Mouse (Mus musculus): ENCODE data around the gene Pmvk. TPM values are rescaled to one million over a fixed set of nuclear protein-coding genes. Genes with fewer than 3 reads are reported as not detected.

Pmvk gene
- polyA plus RNA-seq, 2 experiments: 47.2 to 52.3 TPM

DNA sequence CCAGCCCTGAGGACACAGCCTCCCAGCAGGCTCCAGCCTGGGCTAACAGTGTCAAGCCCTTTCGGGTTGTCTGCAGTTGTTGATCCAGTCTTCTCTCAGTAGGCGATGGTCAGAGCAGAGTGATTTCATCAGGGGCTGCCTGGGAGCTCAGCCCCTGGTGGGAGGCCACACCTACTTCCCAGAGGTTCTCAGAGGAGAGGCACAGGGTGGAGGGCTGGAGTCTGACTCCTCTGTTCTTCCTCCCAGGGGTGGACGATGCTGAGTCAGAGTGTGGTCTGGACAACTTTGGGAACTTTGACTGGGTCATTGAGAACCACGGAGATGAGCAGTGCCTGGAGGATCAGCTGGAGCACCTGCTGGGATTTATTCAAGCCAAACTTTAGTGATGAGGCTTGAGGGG is 13.9 kb downstream of the Pmvk start:
- H3K36me3 ChIP-seq (ENCODE audit: control insufficient read depth, insufficient read depth, low read length): peaks cover 20% of the 10 kb centered on the region
- no peak overlapping the region for H3K4me2 ChIP-seq (replicated peaks; ENCODE audit: low read depth, low read length, severe bottlenecking)
- no peaks in the 10 kb centered on the region for H3K9me3 ChIP-seq (ENCODE audit: control insufficient read depth, low read length)
- 61% methylated on average over 4 of the region's 4 CpGs for WGBS
- no peak for TF ChIP-seq POLR2A (IDR thresholded peaks at IDR 0.05; ENCODE audit: borderline replicate concordance, extremely low read depth, insufficient read depth, insufficient read length)
- H3K9ac ChIP-seq (ENCODE audit: low read depth, low read length, severe bottlenecking): no peak overlapping the region
- H3K4me1 ChIP-seq (ENCODE audit: control insufficient read depth, insufficient read depth, low read length): no peaks in the 10 kb centered on the region
- ATAC-seq (ENCODE audit: low FRiP score, low read depth): no peak
- no peak for DNase-seq (ENCODE audit: low spot score)
- H3K27me3 ChIP-seq (ENCODE audit: control insufficient read depth, insufficient read depth, low read length): no peaks in the 10 kb centered on the region
- H3K4me3 ChIP-seq (replicated peaks; ENCODE audit: low read length): no peak overlapping the region
- no peak overlapping the region for H3K27ac ChIP-seq (replicated peaks; ENCODE audit: low read depth, low read length)

DNA sequence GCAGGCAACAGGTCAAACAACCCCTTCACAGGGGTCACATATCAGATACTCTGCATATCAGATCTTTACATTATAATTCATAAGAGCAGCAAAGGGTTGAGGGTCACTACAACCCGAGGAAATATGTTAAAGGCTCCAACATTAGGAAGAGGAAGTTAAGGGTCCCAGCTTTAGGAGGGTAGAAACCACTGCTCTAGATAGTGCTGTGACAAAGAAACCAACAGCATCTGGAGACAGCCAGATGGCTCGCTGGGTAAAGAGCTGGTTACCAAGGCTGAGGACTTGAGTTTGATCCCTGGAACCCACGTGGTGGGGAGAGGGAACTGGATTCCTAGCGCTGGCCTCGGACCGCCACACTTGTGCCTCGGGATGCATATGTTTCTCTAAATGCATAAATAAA is 17.9 kb downstream of the Pmvk start:
- Histone ChIP-seq H3K4me2 (replicated peaks; ENCODE audit: low read depth, low read length, severe bottlenecking) (no peak overlapping the region), H3K4me1 (ENCODE audit: control insufficient read depth, insufficient read depth, low read length) (no peaks in the 10 kb centered on the region), H3K36me3 (ENCODE audit: control insufficient read depth, insufficient read depth, low read length) (peaks cover 20% of the 10 kb centered on the region), H3K27ac (replicated peaks; ENCODE audit: low read depth, low read length) (no peak overlapping the region), H3K9me3 (ENCODE audit: control insufficient read depth, low read length) (no peaks in the 10 kb centered on the region), H3K4me3 (replicated peaks; ENCODE audit: low read length) (no peak overlapping the region), H3K9ac (ENCODE audit: low read depth, low read length, severe bottlenecking) (no peak overlapping the region), H3K27me3 (ENCODE audit: control insufficient read depth, insufficient read depth, low read length) (no peaks in the 10 kb centered on the region)
- no peak for DNase-seq (ENCODE audit: low spot score)
- no peak for ATAC-seq (ENCODE audit: low FRiP score, low read depth)
- TF ChIP-seq POLR2A (IDR thresholded peaks at IDR 0.05; ENCODE audit: borderline replicate concordance, extremely low read depth, insufficient read depth, insufficient read length): no peak
- WGBS: 77% methylated on average over 7 of the region's 7 CpGs

DNA sequence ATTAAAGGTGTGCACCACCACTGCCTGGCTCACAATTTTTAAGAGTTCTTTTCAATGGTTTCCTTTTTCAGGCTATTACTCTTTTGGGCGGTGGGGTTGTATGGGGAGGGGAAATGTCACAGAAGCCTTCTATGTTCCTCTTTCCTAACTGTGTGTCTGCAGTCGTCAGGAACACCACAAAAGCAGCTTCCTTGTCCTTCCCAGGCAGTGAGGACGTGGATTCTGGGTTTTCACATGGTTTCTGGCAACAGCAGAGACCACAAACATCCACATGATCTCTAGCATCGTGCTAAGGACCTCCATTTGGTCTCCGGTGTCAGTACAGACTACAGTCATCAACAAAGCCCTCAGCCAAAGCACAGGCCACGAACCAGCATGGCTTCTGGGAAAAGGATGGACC is 19.5 kb downstream of the Pmvk start:
- H3K4me2 ChIP-seq (replicated peaks; ENCODE audit: low read depth, low read length, severe bottlenecking): no peak overlapping the region
- peaks cover 9% of the 10 kb centered on the region; the same call in 1 of the 2 replicates for H3K36me3 ChIP-seq (ENCODE audit: control insufficient read depth, insufficient read depth, low read length)
- WGBS: 70% methylated on average over 6 of the region's 6 CpGs
- H3K4me3 ChIP-seq (replicated peaks; ENCODE audit: low read length): no peak overlapping the region
- H3K27me3 ChIP-seq (ENCODE audit: control insufficient read depth, insufficient read depth, low read length): no peaks in the 10 kb centered on the region
- H3K4me1 ChIP-seq (ENCODE audit: control insufficient read depth, insufficient read depth, low read length): no peaks in the 10 kb centered on the region
- no peak overlapping the region for H3K27ac ChIP-seq (replicated peaks; ENCODE audit: low read depth, low read length)
- DNase-seq (ENCODE audit: low spot score): no peak
- TF ChIP-seq POLR2A (IDR thresholded peaks at IDR 0.05; ENCODE audit: borderline replicate concordance, extremely low read depth, insufficient read depth, insufficient read length): no peak
- no peak overlapping the region for H3K9ac ChIP-seq (ENCODE audit: low read depth, low read length, severe bottlenecking)
- H3K9me3 ChIP-seq (ENCODE audit: control insufficient read depth, low read length): no peaks in the 10 kb centered on the region
- no peak for ATAC-seq (ENCODE audit: low FRiP score, low read depth)

DNA sequence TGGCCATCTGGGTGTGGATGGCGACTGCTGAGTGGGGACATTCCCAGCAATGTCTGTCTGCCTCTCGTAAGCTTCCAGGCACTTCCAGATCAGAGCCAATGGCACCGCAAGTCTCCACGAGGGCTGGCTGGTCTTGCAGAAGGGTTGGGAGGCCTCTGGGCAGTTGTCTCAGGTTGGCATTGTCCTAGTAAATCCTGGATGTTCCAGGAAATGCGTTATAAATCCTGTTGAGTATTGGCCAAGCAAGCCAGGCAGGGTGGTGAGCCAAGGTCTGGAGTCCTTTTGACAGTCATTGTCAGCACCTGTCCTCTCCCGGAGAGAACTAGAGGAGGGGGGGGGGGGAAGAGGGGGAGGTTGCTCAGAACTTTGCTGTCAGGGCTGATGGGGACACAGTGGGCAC is 24.7 kb downstream of the Pmvk start:
- no peak for ATAC-seq (ENCODE audit: low FRiP score, low read depth)
- H3K4me1 ChIP-seq (ENCODE audit: control insufficient read depth, insufficient read depth, low read length): no peaks in the 10 kb centered on the region
- H3K27me3 ChIP-seq (ENCODE audit: control insufficient read depth, insufficient read depth, low read length): no peaks in the 10 kb centered on the region
- no peak overlapping the region for H3K9ac ChIP-seq (ENCODE audit: low read depth, low read length, severe bottlenecking)
- H3K27ac ChIP-seq (replicated peaks; ENCODE audit: low read depth, low read length): no peak overlapping the region
- no peak for TF ChIP-seq POLR2A (IDR thresholded peaks at IDR 0.05; ENCODE audit: borderline replicate concordance, extremely low read depth, insufficient read depth, insufficient read length)
- H3K36me3 ChIP-seq (ENCODE audit: control insufficient read depth, insufficient read depth, low read length): no peaks in the 10 kb centered on the region
- no peak for DNase-seq (ENCODE audit: low spot score)
- no peak overlapping the region for H3K4me3 ChIP-seq (replicated peaks; ENCODE audit: low read length)
- no peak overlapping the region for H3K4me2 ChIP-seq (replicated peaks; ENCODE audit: low read depth, low read length, severe bottlenecking)
- 83% methylated on average over 6 of the region's 6 CpGs for WGBS
- no peaks in the 10 kb centered on the region for H3K9me3 ChIP-seq (ENCODE audit: control insufficient read depth, low read length)

DNA sequence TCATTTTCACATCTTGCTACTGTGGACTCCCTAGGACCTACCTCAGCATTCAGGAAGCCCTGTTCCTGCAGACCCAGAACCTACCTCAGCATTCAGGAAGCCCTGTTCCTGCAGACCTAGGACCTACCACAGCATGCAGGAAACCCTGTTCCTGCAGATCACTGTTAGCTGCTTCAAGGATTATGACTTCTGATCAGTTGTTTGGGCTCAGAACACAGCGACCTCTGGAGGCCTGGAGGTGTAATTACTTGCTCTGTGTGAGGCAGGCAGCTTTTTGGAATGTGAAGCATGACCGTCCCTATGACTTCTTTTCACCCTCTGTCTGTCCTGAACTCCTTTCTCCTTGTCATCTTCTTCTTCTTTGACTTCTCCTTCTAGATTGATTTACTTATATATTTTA is 27.1 kb downstream of the Pmvk start:
- no peak overlapping the region for H3K9ac ChIP-seq (ENCODE audit: low read depth, low read length, severe bottlenecking)
- 37% methylated on average over 2 of the region's 2 CpGs for WGBS
- H3K9me3 ChIP-seq (ENCODE audit: control insufficient read depth, low read length): no peaks in the 10 kb centered on the region
- H3K36me3 ChIP-seq (ENCODE audit: control insufficient read depth, insufficient read depth, low read length): no peaks in the 10 kb centered on the region
- H3K27ac ChIP-seq (replicated peaks; ENCODE audit: low read depth, low read length): no peak overlapping the region
- no peaks in the 10 kb centered on the region for H3K4me1 ChIP-seq (ENCODE audit: control insufficient read depth, insufficient read depth, low read length)
- no peaks in the 10 kb centered on the region for H3K27me3 ChIP-seq (ENCODE audit: control insufficient read depth, insufficient read depth, low read length)
- no peak overlapping the region for H3K4me2 ChIP-seq (replicated peaks; ENCODE audit: low read depth, low read length, severe bottlenecking)
- no peak overlapping the region for H3K4me3 ChIP-seq (replicated peaks; ENCODE audit: low read length)
- ATAC-seq (ENCODE audit: low FRiP score, low read depth) (no peak), DNase-seq (ENCODE audit: low spot score) (no peak)
- no peak for TF ChIP-seq POLR2A (IDR thresholded peaks at IDR 0.05; ENCODE audit: borderline replicate concordance, extremely low read depth, insufficient read depth, insufficient read length)

DNA sequence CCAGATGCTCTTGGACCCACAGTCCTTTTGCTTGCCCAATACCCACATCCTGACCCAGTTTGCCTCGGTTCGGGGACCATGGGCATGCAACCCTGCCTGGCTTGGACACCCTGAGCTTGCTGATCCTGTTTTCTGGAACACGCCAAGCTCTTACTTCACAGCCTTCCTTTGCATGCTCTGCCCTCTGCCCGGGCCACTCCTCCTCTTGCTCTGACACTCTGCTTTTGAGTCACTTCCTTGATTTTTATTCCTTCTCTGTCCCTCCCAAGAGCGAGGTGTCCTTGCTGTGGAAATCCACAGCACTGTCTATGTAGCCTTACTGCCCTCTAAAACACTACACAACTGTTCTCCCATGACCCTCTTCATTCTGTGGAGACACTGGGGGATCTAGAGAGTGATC is 27.9 kb downstream of the Pmvk start:
- WGBS: 91% methylated on average over 5 of the region's 5 CpGs
- Histone ChIP-seq H3K9me3 (ENCODE audit: control insufficient read depth, low read length) (no peaks in the 10 kb centered on the region), H3K4me3 (replicated peaks; ENCODE audit: low read length) (no peak overlapping the region), H3K4me2 (replicated peaks; ENCODE audit: low read depth, low read length, severe bottlenecking) (no peak overlapping the region), H3K27me3 (ENCODE audit: control insufficient read depth, insufficient read depth, low read length) (no peaks in the 10 kb centered on the region), H3K36me3 (ENCODE audit: control insufficient read depth, insufficient read depth, low read length) (no peaks in the 10 kb centered on the region), H3K9ac (ENCODE audit: low read depth, low read length, severe bottlenecking) (no peak overlapping the region), H3K27ac (replicated peaks; ENCODE audit: low read depth, low read length) (no peak overlapping the region), H3K4me1 (ENCODE audit: control insufficient read depth, insufficient read depth, low read length) (no peaks in the 10 kb centered on the region)
- no peak for TF ChIP-seq POLR2A (IDR thresholded peaks at IDR 0.05; ENCODE audit: borderline replicate concordance, extremely low read depth, insufficient read depth, insufficient read length)
- DNase-seq (ENCODE audit: low spot score) (no peak), ATAC-seq (ENCODE audit: low FRiP score, low read depth) (no peak)
